Mouse (Mus musculus) heart, postnatal 0 days (tissue): ENCODE data around the gene Dusp11. TPM values are rescaled to one million over a fixed set of nuclear protein-coding genes. Genes with fewer than 3 reads are reported as not detected.
"Not testable (repeated sequence)": the region's sequence is repeated elsewhere in the genome, so short reads cannot be mapped to it uniquely, and the experiment has no call there.

ENCODE experiments used
- ATAC-seq: fragments of 200-750 bp; cut with Nextera tagmentation; 2 replicates; pipeline ENCODE4 v1.8.0; 2017; ENCODE audit warnings: low read depth, moderate number of reproducible peaks, moderate library complexity; ENCODE audit not compliant: insufficient read depth
- DNase-seq: peaks from one replicate; pipeline ENCODE4 v3.0.0-alpha.2; 2016; ENCODE audit warnings: low spot score
- H3K27ac ChIP-seq: fragments of 300-500 bp; sonication (generic); 2 replicates; pipeline ENCODE4 v1.5.1; 2014; ENCODE audit warnings: low read depth, mild to moderate bottlenecking
- H3K27me3 ChIP-seq: fragments of 300-500 bp; sonication (generic); 2 replicates; pipeline ENCODE4 v1.6.1; 2014; ENCODE audit warnings: low read length, mixed read lengths; ENCODE audit not compliant: control insufficient read depth, insufficient read depth
- H3K36me3 ChIP-seq: fragments of 300-500 bp; sonication (generic); replicated peaks from 2 replicates; pipeline ENCODE4 v1.6.1; 2014; ENCODE audit warnings: low read length, mixed read lengths; ENCODE audit not compliant: control insufficient read depth, insufficient read depth
- H3K4me1 ChIP-seq: fragments of 300-500 bp; sonication (generic); 2 replicates; pipeline ENCODE4 v1.6.1; 2014; ENCODE audit warnings: antibody characterized with exemption; ENCODE audit not compliant: control insufficient read depth, insufficient read depth
- H3K4me2 ChIP-seq: fragments of 300-500 bp; sonication (generic); 2 replicates; pipeline ENCODE4 v1.6.1; 2014; ENCODE audit warnings: low read depth, mild to moderate bottlenecking, low read length, moderate library complexity
- H3K4me3 ChIP-seq: fragments of 300-500 bp; sonication (generic); 2 replicates; pipeline ENCODE4 v1.5.1; 2014; ENCODE audit warnings: low read depth, low read length
- H3K9ac ChIP-seq: fragments of 300-500 bp; sonication (generic); replicated peaks from 2 replicates; pipeline ENCODE4 v1.6.1; 2014; ENCODE audit warnings: low read depth, low read length, mixed read lengths
- H3K9me3 ChIP-seq: fragments of 300-500 bp; sonication (generic); replicated peaks from 2 replicates; pipeline ENCODE4 v1.6.1; 2016; ENCODE audit warnings: low read length; ENCODE audit not compliant: control insufficient read depth
- CTCF ChIP-seq: IDR thresholded peaks from 2 replicates; pipeline ENCODE4 v1.5.1; 2016; ENCODE audit warnings: antibody characterized with exemption, control low read depth, low read depth
- EP300 ChIP-seq: IDR thresholded peaks from 2 replicates; pipeline ENCODE4 v1.6.1; 2016; ENCODE audit warnings: antibody characterized with exemption, low read depth
- WGBS: fragments of 180-500 bp; shearing (Covaris S2); extraction: QIAGEN DNeasy Blood & Tissue Kit; methylation state at CpG from one replicate; pipeline ENCODE4 v1.1.7; 2014; 5-methylcytosine and 5-hydroxymethylcytosine counted together
- polyA plus RNA-seq: library from polyadenylated mRNA; unstranded; fragments of >200 nt; fragmentation: Nextera tagmentation; extraction: Ambion mirVana; gene quantifications from 2 replicates; pipeline ENCODE4 v1.2.1, GENCODE M21; 2015
- total RNA-seq: library from RNA; depleted of rRNA; stranded (reverse); fragments of >200 nt; gene quantifications from 2 replicates; pipeline ENCODE4 v1.2.3, GENCODE M21; 2014; ENCODE audit warnings: low replicate concordance

Gene Dusp11
- total and polyA plus RNA-seq, 2 experiments from 2014 or later = 27.7 to 39.1 TPM

DNA sequence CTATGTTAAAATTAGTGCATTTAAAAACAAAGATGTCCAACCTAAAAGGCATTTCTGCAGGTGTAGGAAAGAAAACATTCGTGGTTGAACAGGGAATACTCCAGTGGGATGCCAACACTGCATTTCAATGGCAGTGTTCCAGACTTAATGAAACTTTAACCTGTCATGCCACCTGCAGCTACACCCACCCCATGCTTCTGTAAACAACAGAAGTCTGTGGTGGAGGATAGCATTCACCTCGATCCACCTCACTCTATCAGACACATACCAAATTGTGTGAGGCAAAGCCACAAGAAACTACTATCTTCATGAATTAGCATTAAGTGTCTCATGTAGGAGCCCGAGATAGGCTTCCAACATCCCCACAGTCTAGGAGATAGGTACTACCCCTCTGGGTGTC is 53.1 kb downstream of the Dusp11 start:
- DNase-seq (no peak), ATAC-seq (no peak)
- Histone ChIP-seq H3K4me3 (no peak overlapping the region), H3K27ac (no peak overlapping the region), H3K9ac (no peak overlapping the region), H3K36me3 (no peaks in the 10 kb centered on the region), H3K4me2 (no peak overlapping the region), H3K4me1 (no peaks in the 10 kb centered on the region), H3K9me3 (no peaks in the 10 kb centered on the region), H3K27me3 (no peaks in the 10 kb centered on the region)
- no peak for TF ChIP-seq CTCF
- no peak for TF ChIP-seq EP300
- 49% methylated on average over 3 of the region's 3 CpGs for WGBS

DNA sequence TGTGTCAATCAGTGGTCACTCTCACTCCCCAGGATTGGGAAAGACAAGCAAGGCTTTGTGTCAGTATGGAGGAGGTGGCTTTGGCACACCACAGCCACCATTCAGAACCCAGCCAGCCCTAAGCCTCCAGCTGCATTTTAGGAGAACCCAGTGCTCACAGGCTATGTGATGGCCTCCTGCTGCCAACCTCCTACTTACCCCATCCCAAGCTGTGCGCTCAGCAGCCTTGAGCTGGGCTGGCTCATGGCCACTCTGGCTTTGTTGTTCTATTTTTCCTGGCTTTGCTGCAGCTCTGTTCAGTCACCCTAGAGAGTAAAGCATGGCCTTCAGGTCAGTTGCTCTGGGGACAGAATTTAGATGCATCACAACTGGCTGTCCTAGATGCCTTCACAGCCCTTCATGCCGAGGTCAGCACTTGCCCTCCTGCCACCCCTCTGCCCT is 54.5 kb downstream of the Dusp11 start:
- not testable (repeated sequence) for H3K9ac ChIP-seq, H3K4me1 ChIP-seq, H3K4me2 ChIP-seq, H3K36me3 ChIP-seq, DNase-seq, H3K27ac ChIP-seq, H3K27me3 ChIP-seq, H3K9me3 ChIP-seq, H3K4me3 ChIP-seq, ATAC-seq
- 46% methylated on average over 2 of the region's 2 CpGs for WGBS

DNA sequence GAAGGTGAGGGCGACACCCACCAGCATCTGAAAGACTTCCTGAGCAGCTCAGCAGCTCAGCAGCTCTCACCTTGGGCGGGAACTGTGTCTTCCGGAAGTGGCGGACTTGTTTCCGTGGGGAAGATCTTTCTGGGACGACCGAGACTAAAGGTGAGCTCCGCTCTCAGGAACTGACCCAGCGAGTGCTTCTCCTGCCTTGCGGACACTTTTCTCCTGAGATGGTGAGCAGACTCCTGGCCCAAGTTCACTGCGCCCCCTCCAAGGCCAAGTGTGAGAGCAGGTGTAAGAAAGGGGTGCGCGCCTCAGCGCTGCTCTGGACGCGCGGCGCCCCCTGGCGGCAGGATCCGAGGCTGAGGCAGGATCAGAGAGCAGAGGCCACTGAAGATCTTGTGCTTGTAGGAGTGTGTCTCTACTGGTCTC is 56.8 kb downstream of the Dusp11 start, which contains the start of gene Nat8f4:
TSS of gene Nat8f4 (minus strand) at position 243 of the 420 bp plus-strand sequence.
- 14% methylated on average over 20 of the region's 20 CpGs for WGBS
- not testable (repeated sequence) for H3K27me3 ChIP-seq, H3K4me1 ChIP-seq, H3K27ac ChIP-seq, H3K9ac ChIP-seq, H3K9me3 ChIP-seq, H3K36me3 ChIP-seq
- DNase-seq (peak; percentile 18), ATAC-seq (peak; percentile 60)
- peak; percentile 72 for TF ChIP-seq CTCF
- Histone ChIP-seq H3K4me2 (peak within 1 kb of the TSS; percentile 46), H3K4me3 (peak within 1 kb of the TSS; percentile 37)

DNA sequence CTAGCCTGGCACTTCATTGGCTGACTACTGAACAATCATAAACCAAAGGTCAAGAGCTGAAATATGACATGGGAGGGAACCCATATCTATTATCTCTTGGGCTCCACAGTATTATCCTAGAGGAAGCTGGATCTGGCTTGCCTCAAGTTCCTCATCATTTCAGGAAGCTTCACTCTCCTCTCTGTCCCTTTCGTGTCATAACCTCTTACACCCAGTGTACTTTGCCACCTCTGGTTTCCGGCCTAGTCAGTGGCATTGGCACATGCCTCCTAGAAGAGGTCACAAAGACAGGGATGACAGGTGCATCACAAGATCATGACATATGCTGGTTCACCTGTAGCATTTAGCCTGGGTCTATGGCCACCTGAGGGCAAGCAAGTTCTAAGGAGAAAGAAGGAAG is 59.2 kb downstream of the Dusp11 start:
- Histone ChIP-seq H3K4me1 (no peaks in the 10 kb centered on the region), H3K9me3 (no peaks in the 10 kb centered on the region), H3K27me3 (no peaks in the 10 kb centered on the region), H3K36me3 (no peaks in the 10 kb centered on the region), H3K9ac (no peak overlapping the region), H3K4me2 (no peak overlapping the region), H3K4me3 (no peak overlapping the region), H3K27ac (no peak overlapping the region)
- ATAC-seq (no peak), DNase-seq (no peak)
- 88% methylated on average over 2 of the region's 2 CpGs for WGBS
- TF ChIP-seq EP300 (no peak), CTCF (no peak)

DNA sequence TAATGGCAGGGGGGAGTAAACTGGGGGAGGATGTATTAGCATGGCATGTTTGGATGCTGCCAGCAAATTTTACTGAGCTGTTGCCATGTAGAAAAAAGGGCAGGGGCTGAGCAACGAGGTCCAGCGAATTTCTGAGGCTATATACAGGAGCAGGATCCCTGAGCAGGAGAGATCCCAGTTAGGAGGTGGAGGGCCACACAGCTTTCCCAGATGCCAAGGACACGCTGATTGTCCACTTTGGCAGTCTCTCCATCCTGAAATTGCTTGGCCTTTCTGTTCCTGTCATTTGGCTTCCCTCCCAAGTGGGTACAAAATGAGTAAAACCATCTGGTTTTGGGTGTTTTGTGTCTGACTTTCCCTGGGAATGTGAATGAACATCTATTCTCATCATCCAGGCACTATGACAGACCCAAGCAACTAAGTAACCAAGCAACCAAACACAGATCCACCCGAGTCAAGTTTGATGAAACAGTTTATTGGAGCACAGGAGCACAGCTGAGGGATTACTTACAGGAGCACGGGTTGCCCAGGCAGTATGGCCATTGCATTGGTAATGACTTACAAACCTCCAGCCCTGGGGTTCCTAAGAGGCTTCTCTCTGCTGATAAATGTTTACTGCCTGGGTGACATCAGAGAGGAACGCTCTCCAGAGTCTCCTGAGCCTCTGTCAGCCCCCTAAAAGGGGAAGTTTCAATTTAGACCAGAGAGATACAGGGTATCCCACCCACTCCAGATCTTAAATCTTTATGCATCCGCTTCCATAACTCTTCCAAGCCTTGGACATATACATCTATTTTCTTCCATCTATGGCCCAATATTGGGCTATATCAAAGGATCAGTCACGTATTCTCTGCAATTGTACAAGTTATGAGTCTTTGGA is 62.6 kb downstream of the Dusp11 start:
- 65% methylated on average over 6 of the region's 8 CpGs for WGBS
- DNase-seq, H3K36me3 ChIP-seq, H3K4me2 ChIP-seq, H3K9me3 ChIP-seq, H3K27me3 ChIP-seq, H3K4me1 ChIP-seq, H3K4me3 ChIP-seq, H3K27ac ChIP-seq, ATAC-seq, H3K9ac ChIP-seq: not testable (repeated sequence)
